Mouse (Mus musculus): ENCODE results near the gene Fign. TPM values are rescaled to one million over a fixed set of nuclear protein-coding genes. Genes with fewer than 3 reads are reported as not detected.

The Fign gene
- 1.8 and 2.8 TPM in 2 replicates for polyA plus RNA-seq (2015; fragmentation: Nextera tagmentation; extraction: Ambion mirVana)

GRCm38 (mm10) chr2:64097937-64098617 lies at the start of gene Fign:
Fign (minus strand) TSS chr2:64098038.
- Histone ChIP-seq H3K4me1 (ENCODE audit: control insufficient read depth, low read depth, low read length) (no peaks in the 10 kb centered on the region), H3K27me3 (ENCODE audit: control insufficient read depth, insufficient read depth, low read depth, low read length) (peaks cover 23% of the 10 kb centered on the region), H3K27ac (ENCODE audit: low read length) (peak within 1 kb of the TSS; percentile 73), H3K9me3 (replicated peaks; ENCODE audit: control insufficient read depth, low read length) (no peaks in the 10 kb centered on the region), H3K4me3 (ENCODE audit: low read depth, low read length) (peak within 1 kb of the TSS; percentile 58), H3K9ac (ENCODE audit: low read depth, low read length) (peak within 1 kb of the TSS; percentile 53), H3K36me3 (ENCODE audit: control insufficient read depth, insufficient read depth) (no peaks in the 10 kb centered on the region), H3K4me2 (ENCODE audit: low read depth, low read length) (peak within 1 kb of the TSS; percentile 46)
- ATAC-seq (ENCODE audit: low read depth) = peak; percentile 79
- WGBS (ENCODE audit: insufficient replicate concordance) = under 1% methylated on average over 64 of the region's 85 CpGs

GRCm38 (mm10) chr2:64133597-64133996 lies 35.8 kb upstream of the Fign start:
- H3K27me3 ChIP-seq (ENCODE audit: control insufficient read depth, insufficient read depth, low read depth, low read length) = no peaks in the 10 kb centered on the region
- no peaks in the 10 kb centered on the region for H3K9me3 ChIP-seq (replicated peaks; ENCODE audit: control insufficient read depth, low read length)
- H3K4me3 ChIP-seq (ENCODE audit: low read depth, low read length) = no peak overlapping the region
- 41% methylated on average over 4 of the region's 4 CpGs for WGBS (ENCODE audit: insufficient replicate concordance)
- H3K4me2 ChIP-seq (ENCODE audit: low read depth, low read length) = no peak overlapping the region
- no peak for ATAC-seq (ENCODE audit: low read depth)
- no peaks in the 10 kb centered on the region for H3K4me1 ChIP-seq (ENCODE audit: control insufficient read depth, low read depth, low read length)
- no peaks in the 10 kb centered on the region for H3K36me3 ChIP-seq (ENCODE audit: control insufficient read depth, insufficient read depth)
- H3K9ac ChIP-seq (ENCODE audit: low read depth, low read length) = no peak overlapping the region
- no peak overlapping the region for H3K27ac ChIP-seq (ENCODE audit: low read length)

DNA sequence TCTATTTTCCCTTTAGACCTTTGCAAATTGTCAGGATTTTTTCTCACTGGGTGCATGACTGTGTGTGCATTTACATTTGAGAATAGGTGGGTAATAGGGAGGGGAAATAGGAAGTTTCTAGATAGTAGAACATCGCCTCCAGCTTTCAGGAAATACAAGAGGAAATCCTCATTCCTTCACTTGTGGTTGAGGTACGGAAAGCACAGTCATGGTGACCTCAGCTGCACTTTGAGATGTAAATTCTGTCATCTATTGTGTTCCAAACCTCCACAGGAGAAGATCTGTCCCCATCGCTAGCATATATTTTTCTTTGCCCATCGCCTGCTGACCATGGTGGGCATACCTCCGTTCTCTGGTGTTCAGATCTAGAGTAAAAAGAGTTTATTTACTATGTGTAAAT lies 22.7 kb upstream of the Fign start:
- no peaks in the 10 kb centered on the region for H3K36me3 ChIP-seq (ENCODE audit: control insufficient read depth, insufficient read depth)
- no peak overlapping the region for H3K27ac ChIP-seq (ENCODE audit: low read length)
- no peaks in the 10 kb centered on the region for H3K27me3 ChIP-seq (ENCODE audit: control insufficient read depth, insufficient read depth, low read depth, low read length)
- ATAC-seq (ENCODE audit: low read depth) = no peak
- no peaks in the 10 kb centered on the region for H3K4me1 ChIP-seq (ENCODE audit: control insufficient read depth, low read depth, low read length)
- no peak overlapping the region for H3K9ac ChIP-seq (ENCODE audit: low read depth, low read length)
- H3K9me3 ChIP-seq (replicated peaks; ENCODE audit: control insufficient read depth, low read length) = no peaks in the 10 kb centered on the region
- no peak overlapping the region for H3K4me3 ChIP-seq (ENCODE audit: low read depth, low read length)
- no peak overlapping the region for H3K4me2 ChIP-seq (ENCODE audit: low read depth, low read length)
- 35% methylated on average over 5 of the region's 5 CpGs for WGBS (ENCODE audit: insufficient replicate concordance)

GRCm38 (mm10) chr2:64116613-64117012 lies 18.8 kb upstream of the Fign start:
- Histone ChIP-seq H3K27ac (ENCODE audit: low read length) (no peak overlapping the region), H3K9me3 (replicated peaks; ENCODE audit: control insufficient read depth, low read length) (no peaks in the 10 kb centered on the region), H3K4me1 (ENCODE audit: control insufficient read depth, low read depth, low read length) (no peaks in the 10 kb centered on the region), H3K4me2 (ENCODE audit: low read depth, low read length) (no peak overlapping the region), H3K4me3 (ENCODE audit: low read depth, low read length) (no peak overlapping the region), H3K27me3 (ENCODE audit: control insufficient read depth, insufficient read depth, low read depth, low read length) (no peaks in the 10 kb centered on the region), H3K9ac (ENCODE audit: low read depth, low read length) (no peak overlapping the region), H3K36me3 (ENCODE audit: control insufficient read depth, insufficient read depth) (no peaks in the 10 kb centered on the region)
- ATAC-seq (ENCODE audit: low read depth) = no peak
- 51% methylated on average over 7 of the region's 7 CpGs for WGBS (ENCODE audit: insufficient replicate concordance)

- Histone ChIP-seq H3K9me3 (replicated peaks; ENCODE audit: control insufficient read depth, low read length) (no peaks in the 10 kb centered on the region), H3K9ac (ENCODE audit: low read depth, low read length) (no peak overlapping the region), H3K4me3 (ENCODE audit: low read depth, low read length) (no peak overlapping the region), H3K4me2 (ENCODE audit: low read depth, low read length) (no peak overlapping the region), H3K27ac (ENCODE audit: low read length) (no peak overlapping the region), H3K4me1 (ENCODE audit: control insufficient read depth, low read depth, low read length) (no peaks in the 10 kb centered on the region), H3K36me3 (ENCODE audit: control insufficient read depth, insufficient read depth) (no peaks in the 10 kb centered on the region), H3K27me3 (ENCODE audit: control insufficient read depth, insufficient read depth, low read depth, low read length) (no peaks in the 10 kb centered on the region)
- no peak for ATAC-seq (ENCODE audit: low read depth)
- WGBS (ENCODE audit: insufficient replicate concordance) = 60% methylated on average over 3 of the region's 3 CpGs
Observed at GRCm38 (mm10) chr2:64111133-64111532, 13.3 kb upstream of the Fign start.

GRCm38 (mm10) chr2:64109860-64110259 lies 12.0 kb upstream of the Fign start:
- H3K36me3 ChIP-seq (ENCODE audit: control insufficient read depth, insufficient read depth) = no peaks in the 10 kb centered on the region
- 60% methylated on average over 4 of the region's 4 CpGs for WGBS (ENCODE audit: insufficient replicate concordance)
- H3K27ac ChIP-seq (ENCODE audit: low read length) = no peak overlapping the region
- H3K27me3 ChIP-seq (ENCODE audit: control insufficient read depth, insufficient read depth, low read depth, low read length) = no peaks in the 10 kb centered on the region
- H3K4me2 ChIP-seq (ENCODE audit: low read depth, low read length) = no peak overlapping the region
- H3K4me3 ChIP-seq (ENCODE audit: low read depth, low read length) = no peak overlapping the region
- H3K9me3 ChIP-seq (replicated peaks; ENCODE audit: control insufficient read depth, low read length) = no peaks in the 10 kb centered on the region
- no peak for ATAC-seq (ENCODE audit: low read depth)
- no peak overlapping the region for H3K9ac ChIP-seq (ENCODE audit: low read depth, low read length)
- H3K4me1 ChIP-seq (ENCODE audit: control insufficient read depth, low read depth, low read length) = no peaks in the 10 kb centered on the region

DNA sequence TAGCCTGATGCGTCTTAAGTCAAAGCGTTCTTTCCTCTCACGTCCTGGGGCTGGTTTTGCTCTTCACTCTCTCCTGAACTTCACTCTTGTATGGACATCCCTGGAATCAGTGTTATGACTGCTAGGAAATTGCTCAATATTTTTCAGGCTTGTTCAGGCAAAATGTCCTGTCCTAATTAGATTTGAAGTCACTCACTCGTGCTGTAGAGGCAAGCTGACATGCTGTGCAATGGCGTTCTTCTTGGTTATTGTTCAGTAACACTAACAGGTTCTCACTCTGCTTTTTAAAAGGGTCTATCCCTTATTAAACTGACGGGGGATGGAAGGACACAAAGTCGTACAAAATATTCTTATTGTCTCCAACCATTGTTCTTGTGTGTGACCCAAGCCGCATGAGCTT lies 10.2 kb upstream of the Fign start:
- Histone ChIP-seq H3K4me2 (ENCODE audit: low read depth, low read length) (no peak overlapping the region), H3K27me3 (ENCODE audit: control insufficient read depth, insufficient read depth, low read depth, low read length) (no peaks in the 10 kb centered on the region), H3K4me1 (ENCODE audit: control insufficient read depth, low read depth, low read length) (no peaks in the 10 kb centered on the region), H3K36me3 (ENCODE audit: control insufficient read depth, insufficient read depth) (no peaks in the 10 kb centered on the region), H3K9ac (ENCODE audit: low read depth, low read length) (no peak overlapping the region), H3K9me3 (replicated peaks; ENCODE audit: control insufficient read depth, low read length) (no peaks in the 10 kb centered on the region), H3K4me3 (ENCODE audit: low read depth, low read length) (no peak overlapping the region), H3K27ac (ENCODE audit: low read length) (no peak overlapping the region)
- ATAC-seq (ENCODE audit: low read depth) = no peak
- WGBS (ENCODE audit: insufficient replicate concordance) = 71% methylated on average over 8 of the region's 8 CpGs

DNA sequence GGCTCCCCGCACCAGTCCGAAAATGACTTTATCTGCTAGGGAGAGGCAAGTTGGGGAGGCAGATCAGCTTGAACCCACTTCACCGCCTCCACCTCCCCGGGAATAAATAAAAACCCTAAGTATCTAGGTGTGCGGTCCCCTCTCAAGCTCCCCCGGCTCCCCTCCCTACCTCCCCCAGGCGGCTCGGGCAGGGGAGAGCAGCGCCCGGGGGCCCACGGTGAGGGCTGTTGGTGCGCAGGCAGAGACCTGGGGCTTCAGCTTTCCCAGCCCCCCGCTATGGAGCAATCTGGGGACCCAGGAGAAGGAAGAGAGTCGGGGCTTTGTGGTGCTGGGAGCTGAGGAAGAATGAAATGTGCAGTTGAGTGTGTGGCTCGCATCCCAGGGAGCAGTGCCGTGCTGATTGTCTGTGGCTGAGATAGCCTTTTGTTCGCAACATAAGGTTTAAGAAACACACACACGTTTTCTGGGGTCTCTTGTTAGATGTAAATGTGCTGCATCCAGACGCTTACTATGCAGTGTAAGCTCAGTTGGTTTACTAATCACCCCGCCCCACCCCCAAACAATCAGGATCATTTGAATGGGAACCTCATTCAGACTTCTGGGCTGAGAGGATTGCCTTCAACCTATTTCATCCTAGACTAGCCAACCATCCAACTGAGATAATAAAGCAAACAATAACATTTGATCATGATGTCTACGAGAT lies 931 bp upstream of the Fign start:
- H3K4me2 ChIP-seq (ENCODE audit: low read depth, low read length) = peak overlapping the region; percentile 46
- no peaks in the 10 kb centered on the region for H3K4me1 ChIP-seq (ENCODE audit: control insufficient read depth, low read depth, low read length)
- peak; percentile 56 for ATAC-seq (ENCODE audit: low read depth)
- peaks cover 23% of the 10 kb centered on the region for H3K27me3 ChIP-seq (ENCODE audit: control insufficient read depth, insufficient read depth, low read depth, low read length)
- H3K27ac ChIP-seq (ENCODE audit: low read length) = peak overlapping the region; percentile 73
- no peaks in the 10 kb centered on the region for H3K36me3 ChIP-seq (ENCODE audit: control insufficient read depth, insufficient read depth)
- 7% methylated on average over 21 of the region's 21 CpGs for WGBS (ENCODE audit: insufficient replicate concordance)
- no peaks in the 10 kb centered on the region for H3K9me3 ChIP-seq (replicated peaks; ENCODE audit: control insufficient read depth, low read length)
- peak overlapping the region; percentile 58 for H3K4me3 ChIP-seq (ENCODE audit: low read depth, low read length)
- H3K9ac ChIP-seq (ENCODE audit: low read depth, low read length) = peak overlapping the region; percentile 53

- Histone ChIP-seq H3K36me3 (ENCODE audit: control insufficient read depth, insufficient read depth) (no peaks in the 10 kb centered on the region), H3K9me3 (replicated peaks; ENCODE audit: control insufficient read depth, low read length) (no peaks in the 10 kb centered on the region), H3K9ac (ENCODE audit: low read depth, low read length) (no peak overlapping the region), H3K27ac (ENCODE audit: low read length) (peak overlapping the region; percentile 37; the same call in 1 of the 2 replicates), H3K4me1 (ENCODE audit: control insufficient read depth, low read depth, low read length) (no peaks in the 10 kb centered on the region), H3K27me3 (ENCODE audit: control insufficient read depth, insufficient read depth, low read depth, low read length) (peaks cover 23% of the 10 kb centered on the region), H3K4me3 (ENCODE audit: low read depth, low read length) (peak overlapping the region; percentile 58), H3K4me2 (ENCODE audit: low read depth, low read length) (peak overlapping the region; percentile 10)
- no peak for ATAC-seq (ENCODE audit: low read depth)
- WGBS (ENCODE audit: insufficient replicate concordance) = 2% methylated on average over 12 of the region's 12 CpGs
Observed at GRCm38 (mm10) chr2:64096721-64097411, 972 bp downstream of the Fign start.

Measured in liver, embryonic 16.5 days (tissue).